Mouse (Mus musculus) limb, embryonic 11.5 days (tissue): ENCODE results near the gene C87436. TPM values are rescaled to one million over a fixed set of nuclear protein-coding genes. Genes with fewer than 3 reads are reported as not detected.

Experiments used
- ATAC-seq: fragments of 200-750 bp; cut with Nextera tagmentation; 2 replicates; pipeline ENCODE4 v1.8.0; 2017; ENCODE audit warnings: low read depth; ENCODE audit not compliant: insufficient number of reproducible peaks, low FRiP score, low TSS enrichment
- DNase-seq: peaks from one replicate; pipeline ENCODE4 v3.0.0-alpha.2; 2015; ENCODE audit warnings: low spot score
- H3K27ac ChIP-seq: fragments of 300-500 bp; sonication (generic); replicated peaks from 2 replicates; pipeline ENCODE4 v1.5.1; 2014; ENCODE audit warnings: low read depth, mild to moderate bottlenecking, low read length
- H3K27me3 ChIP-seq: fragments of 300-500 bp; sonication (generic); 2 replicates; pipeline ENCODE4 v1.6.1; 2014; ENCODE audit warnings: mild to moderate bottlenecking, low read length, mixed read lengths; ENCODE audit not compliant: control insufficient read depth, insufficient read depth
- H3K36me3 ChIP-seq: fragments of 300-500 bp; sonication (generic); 2 replicates; pipeline ENCODE4 v1.6.1; 2014; ENCODE audit warnings: mild to moderate bottlenecking, low read length, moderate library complexity, mixed read lengths; ENCODE audit not compliant: control insufficient read depth, insufficient read depth
- H3K4me1 ChIP-seq: fragments of 300-500 bp; sonication (generic); 2 replicates; pipeline ENCODE4 v1.6.1; 2014; ENCODE audit warnings: low read length, mixed read lengths; ENCODE audit not compliant: control insufficient read depth, insufficient read depth
- H3K4me2 ChIP-seq: fragments of 300-500 bp; sonication (generic); 2 replicates; pipeline ENCODE4 v1.6.1; 2014; ENCODE audit warnings: low read depth, mild to moderate bottlenecking, moderate library complexity; ENCODE audit not compliant: severe bottlenecking
- H3K4me3 ChIP-seq: fragments of 300-500 bp; sonication (generic); 2 replicates; pipeline ENCODE4 v1.5.1; 2014; ENCODE audit warnings: low read depth, low read length
- H3K9ac ChIP-seq: fragments of 300-500 bp; sonication (generic); 2 replicates; pipeline ENCODE4 v1.6.1; 2014; ENCODE audit warnings: mild to moderate bottlenecking, low read length
- H3K9me3 ChIP-seq: fragments of 300-500 bp; sonication (generic); 2 replicates; pipeline ENCODE4 v1.6.1; 2016; ENCODE audit warnings: low read length; ENCODE audit not compliant: control insufficient read depth
- WGBS: fragments of 180-500 bp; shearing (Covaris S2); extraction: QIAGEN DNeasy Blood & Tissue Kit; methylation state at CpG from one replicate; pipeline ENCODE4 v1.1.7; 2014; 5-methylcytosine and 5-hydroxymethylcytosine counted together
- polyA plus RNA-seq: library from polyadenylated mRNA; unstranded; fragments of >200 nt; fragmentation: Nextera tagmentation; extraction: Ambion mirVana; gene quantifications from 2 replicates; pipeline ENCODE4 v1.2.1, GENCODE M21; 2014

Gene C87436
- polyA plus RNA-seq, 1 experiment from 2014 or later, result 23.7 TPM

DNA sequence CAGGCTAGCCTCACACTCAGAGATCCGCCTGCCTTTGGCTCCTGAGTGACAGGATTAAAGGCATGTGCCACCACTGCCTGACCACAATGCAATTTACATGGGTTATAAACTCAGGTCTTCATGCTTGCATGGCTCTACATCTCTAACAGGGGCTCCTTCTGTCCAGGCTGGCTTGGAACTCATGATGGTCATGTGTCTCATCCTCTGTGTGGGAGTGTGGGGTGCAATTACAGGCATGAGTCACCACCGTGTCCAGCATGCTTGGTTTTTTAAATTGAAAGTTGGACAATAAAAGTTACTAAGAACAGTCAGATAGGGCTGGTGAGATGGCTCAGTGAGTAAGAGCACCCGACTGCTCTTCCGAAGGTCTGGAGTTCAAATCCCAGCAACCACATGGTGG is 75.1 kb downstream of the C87436 start:
- Histone ChIP-seq H3K4me2 (no peak overlapping the region), H3K27me3 (no peaks in the 10 kb centered on the region), H3K36me3 (no peaks in the 10 kb centered on the region), H3K9ac (no peak overlapping the region), H3K4me3 (no peak overlapping the region), H3K4me1 (no peaks in the 10 kb centered on the region), H3K9me3 (no peaks in the 10 kb centered on the region), H3K27ac (no peak overlapping the region)
- DNase-seq (no peak), ATAC-seq (no peak)
- 93% methylated on average over 4 of the region's 4 CpGs for WGBS

- Histone ChIP-seq H3K4me2 (no peak overlapping the region), H3K36me3 (0 out of 2 replicates have a peak, but pooled peaks cover 1% of the 10 kb centered on the region), H3K27me3 (no peaks in the 10 kb centered on the region), H3K27ac (no peak overlapping the region), H3K4me1 (no peaks in the 10 kb centered on the region), H3K9ac (no peak overlapping the region), H3K4me3 (no peak overlapping the region), H3K9me3 (no peaks in the 10 kb centered on the region)
- ATAC-seq (no peak), DNase-seq (no peak)
- WGBS, result 79% methylated on average over 1 of the region's 1 CpGs
These were observed 77.8 kb downstream of the C87436 start for GRCm38 (mm10) chr6:86516021-86516420.

- ATAC-seq, result no peak
- Histone ChIP-seq H3K27me3 (no peaks in the 10 kb centered on the region), H3K36me3 (0 out of 2 replicates have a peak, but pooled peaks cover 2% of the 10 kb centered on the region), H3K27ac (no peak overlapping the region), H3K9ac (no peak overlapping the region), H3K4me2 (no peak overlapping the region), H3K9me3 (no peaks in the 10 kb centered on the region), H3K4me1 (no peaks in the 10 kb centered on the region), H3K4me3 (no peak overlapping the region)
- DNase-seq, result no peak
- WGBS, result 65% methylated on average over 3 of the region's 3 CpGs
These were observed 81.7 kb downstream of the C87436 start for GRCm38 (mm10) chr6:86519767-86520345.

DNA sequence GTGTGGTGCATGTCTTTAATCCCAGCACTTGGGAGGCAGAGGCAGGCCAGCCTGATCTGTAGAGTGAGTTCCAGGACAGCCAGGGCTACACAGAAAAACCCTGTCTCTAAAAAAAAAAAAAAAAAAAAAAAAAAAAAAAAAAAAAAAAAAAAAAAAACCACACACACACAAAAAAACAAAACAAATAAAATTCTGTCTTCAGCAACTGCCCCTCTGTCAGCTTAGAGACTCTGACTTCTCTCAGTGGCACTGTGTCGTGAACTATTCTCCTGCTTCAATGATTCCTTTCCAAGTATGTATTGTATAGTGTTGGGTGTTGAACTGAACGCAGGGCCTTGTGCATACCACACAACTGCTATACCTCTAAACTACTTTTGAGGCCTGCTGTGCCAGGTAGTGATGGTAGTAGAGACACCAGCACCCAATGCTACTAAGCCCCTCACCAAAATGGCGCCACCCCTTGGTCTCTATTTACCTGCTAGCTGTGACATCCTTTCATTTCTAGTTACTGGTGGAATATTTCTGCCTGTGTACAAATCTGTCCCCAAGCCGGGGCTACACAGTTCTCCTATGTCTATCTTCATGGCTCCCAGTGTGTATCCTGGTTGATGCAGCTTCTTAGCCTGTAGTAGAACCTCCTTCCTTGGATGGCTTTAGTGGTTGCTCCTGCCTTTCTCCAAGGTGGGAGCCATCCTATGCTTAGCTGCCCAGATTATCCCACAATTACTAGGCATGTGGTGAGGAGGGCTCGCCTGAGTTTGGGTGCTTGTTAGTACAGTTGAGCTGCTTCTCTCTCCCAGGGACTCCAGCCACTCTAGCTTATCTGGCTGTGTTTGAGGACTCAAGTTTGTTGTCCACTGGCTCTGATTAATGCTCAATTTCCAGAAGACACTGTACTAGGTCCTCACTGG is 84.1 kb downstream of the C87436 start:
- Histone ChIP-seq H3K4me1 (no peaks in the 10 kb centered on the region), H3K4me2 (no peak overlapping the region), H3K36me3 (0 out of 2 replicates have a peak, but pooled peaks cover 2% of the 10 kb centered on the region), H3K27ac (no peak overlapping the region), H3K4me3 (no peak overlapping the region), H3K9ac (no peak overlapping the region), H3K27me3 (no peaks in the 10 kb centered on the region), H3K9me3 (no peaks in the 10 kb centered on the region)
- DNase-seq (no peak), ATAC-seq (no peak)
- WGBS, result 87% methylated on average over 5 of the region's 5 CpGs

Other genes with a start within 250 kb of the C87436 start
- gene Tgfa, start 243.2 kb upstream of the C87436 start, polyA plus RNA-seq, result 1.7 and 2.6 TPM in 2 replicates
- gene Fam136a, start 72.7 kb upstream of the C87436 start, polyA plus RNA-seq, result 164 and 171 TPM in 2 replicates
- gene Snrpg, start 67.1 kb upstream of the C87436 start, polyA plus RNA-seq, result 903 and 919 TPM in 2 replicates
- gene Pcyox1, start 41.2 kb upstream of the C87436 start, polyA plus RNA-seq, result 61.0 and 61.1 TPM in 2 replicates
- 246 and 268 TPM in 2 replicates for gene Tia1, start 34.2 kb upstream of the C87436 start, polyA plus RNA-seq
- gene Gm44790, start 11.7 kb upstream of the C87436 start, polyA plus RNA-seq, result 0.95 TPM in 1 of 2 replicates, not detected in the other
- 499 and 548 TPM in 2 replicates for gene Pcbp1, start 87.9 kb downstream of the C87436 start, polyA plus RNA-seq
- gene Asprv1, start 189.8 kb downstream of the C87436 start, polyA plus RNA-seq, result 0.99 and 1.3 TPM in 2 replicates
- 12.8 and 13.4 TPM in 2 replicates for gene Mxd1, start 230.8 kb downstream of the C87436 start, polyA plus RNA-seq
- 152 and 154 TPM in 2 replicates for gene Snrnp27, start 246.1 kb downstream of the C87436 start, polyA plus RNA-seq